ENCODE assay signal across 23 mouse cellular contexts in genomic region chr14:110634147-110634546, GRCm38 (mm10).
DNase-seq lines count a peak whose midpoint lies in the region; ATAC-seq and TF ChIP-seq lines count a peak whose summit lies in the region.
"Had no signal": no experiment of that assay in that cellular context is flagged by ENCODE, and none has a peak within 500 bp of the region (broad histone marks: within the 10 kb centered on the region; RNA-seq: fewer than 3 reads in every experiment).

No protein-coding gene starts in this region.

- no peaks in the 10 kb centered on the region for H3K9me3 ChIP-seq in hindbrain, embryonic 13.5 days
- no peaks in the 10 kb centered on the region for H3K9me3 ChIP-seq in hindbrain, embryonic 11.5 days (ENCODE audit: control insufficient read depth, low read length)
- no peaks in the 10 kb centered on the region for H3K9me3 ChIP-seq in neural tube, embryonic 15.5 days (replicated peaks)
- no peaks in the 10 kb centered on the region for H3K9me3 ChIP-seq in midbrain, embryonic 15.5 days
- H3K9me3 ChIP-seq: embryonic facial prominence, embryonic 10.5 days; heart, embryonic 15.5 days; limb, embryonic 10.5 days; liver, embryonic 15.5 days; lung, embryonic 15.5 days; neural tube, embryonic 13.5 days had no signal

- no peak for TF ChIP-seq CTCF in gastrocnemius, adult 2 months (IDR thresholded peaks at IDR 0.05)

- no peak overlapping the region for H3K4me2 ChIP-seq in hindbrain, embryonic 13.5 days
- H3K4me2 ChIP-seq in hindbrain, embryonic 11.5 days (replicated peaks; ENCODE audit: low read depth, low read length): no peak overlapping the region
- H3K4me2 ChIP-seq in neural tube, embryonic 15.5 days: no peak overlapping the region
- no peak overlapping the region for H3K4me2 ChIP-seq in midbrain, embryonic 15.5 days
- H3K4me2 ChIP-seq: heart, embryonic 15.5 days; liver, embryonic 15.5 days; lung, embryonic 15.5 days; neural tube, embryonic 13.5 days had no signal

- H3K27me3 ChIP-seq in hindbrain, embryonic 13.5 days: no peaks in the 10 kb centered on the region
- H3K27me3 ChIP-seq in hindbrain, embryonic 11.5 days (ENCODE audit: control insufficient read depth, insufficient read depth, low read length): no peaks in the 10 kb centered on the region
- H3K27me3 ChIP-seq in neural tube, embryonic 15.5 days (replicated peaks): no peaks in the 10 kb centered on the region
- H3K27me3 ChIP-seq in midbrain, embryonic 15.5 days (replicated peaks): no peaks in the 10 kb centered on the region
- H3K27me3 ChIP-seq: heart, embryonic 15.5 days; liver, embryonic 15.5 days; lung, embryonic 15.5 days; neural tube, embryonic 13.5 days had no signal

- DNase-seq in hindbrain, embryonic 11.5 days (ENCODE audit: low spot score): no peak
- no peak for DNase-seq in neural tube, embryonic 10.5 days (ENCODE audit: extremely low spot score, low spot score)
- DNase-seq in layer of hippocampus, adult 18-20 months (ENCODE audit: low spot score in 2 of 2): no peak
- DNase-seq in gastrocnemius, adult 2 months: no peak
- DNase-seq: adrenal gland, postnatal 10 days; cerebellum, adult 9-10 months; heart, postnatal 36 days; kidney, adult 18-20 months; liver; lung, postnatal 4 days; thymus, postnatal 25 days had no signal

- 66% methylated on average over 3 of the region's 3 CpGs for WGBS in hindbrain, embryonic 13.5 days
- WGBS in hindbrain, embryonic 11.5 days: 77% methylated on average over 3 of the region's 3 CpGs
- 73% methylated on average over 3 of the region's 3 CpGs for whole genome bisulfite sequencing in neural tube, embryonic 15.5 days
- WGBS in midbrain, embryonic 15.5 days: 61% methylated on average over 3 of the region's 3 CpGs

- no peak overlapping the region for H3K27ac ChIP-seq in hindbrain, embryonic 13.5 days
- no peak overlapping the region for H3K27ac ChIP-seq in hindbrain, embryonic 11.5 days (ENCODE audit: low read depth, low read length)
- no peak overlapping the region for H3K27ac ChIP-seq in neural tube, embryonic 15.5 days (replicated peaks)
- 0 out of 2 replicates have a peak overlapping the region, but pooled peaks have one; percentile 42 for H3K27ac ChIP-seq in midbrain, embryonic 15.5 days
- H3K27ac ChIP-seq in gastrocnemius, adult 2 months: no peak overlapping the region
- H3K27ac ChIP-seq: embryonic facial prominence, embryonic 10.5 days; heart, embryonic 15.5 days; kidney, postnatal 0 days; limb, embryonic 10.5 days; liver, embryonic 15.5 days; lung, embryonic 15.5 days; neural tube, embryonic 13.5 days had no signal

- intact Hi-C loops in gastrocnemius, adult 2 months (cut with DNase I): no loop called here

- no peaks in the 10 kb centered on the region for H3K36me3 ChIP-seq in hindbrain, embryonic 13.5 days
- H3K36me3 ChIP-seq in hindbrain, embryonic 11.5 days (ENCODE audit: control insufficient read depth, insufficient read depth, low read length): no peaks in the 10 kb centered on the region
- no peaks in the 10 kb centered on the region for H3K36me3 ChIP-seq in neural tube, embryonic 15.5 days
- no peaks in the 10 kb centered on the region for H3K36me3 ChIP-seq in midbrain, embryonic 15.5 days (replicated peaks)
- H3K36me3 ChIP-seq: embryonic facial prominence, embryonic 10.5 days; heart, embryonic 15.5 days; limb, embryonic 10.5 days; liver, embryonic 15.5 days; lung, embryonic 15.5 days; neural tube, embryonic 13.5 days had no signal

- H3K9ac ChIP-seq in hindbrain, embryonic 13.5 days: no peak overlapping the region
- H3K9ac ChIP-seq in hindbrain, embryonic 11.5 days (ENCODE audit: low read depth, low read length): no peak overlapping the region
- H3K9ac ChIP-seq in neural tube, embryonic 15.5 days (replicated peaks): no peak overlapping the region
- H3K9ac ChIP-seq in midbrain, embryonic 15.5 days: no peak overlapping the region
- H3K9ac ChIP-seq: heart, embryonic 15.5 days; liver, embryonic 15.5 days; lung, embryonic 15.5 days; neural tube, embryonic 13.5 days had no signal

- H3K4me3 ChIP-seq in hindbrain, embryonic 13.5 days: no peak overlapping the region
- H3K4me3 ChIP-seq in hindbrain, embryonic 11.5 days (ENCODE audit: low read depth, low read length): no peak overlapping the region
- no peak overlapping the region for H3K4me3 ChIP-seq in neural tube, embryonic 15.5 days (replicated peaks)
- no peak overlapping the region for H3K4me3 ChIP-seq in midbrain, embryonic 15.5 days
- H3K4me3 ChIP-seq in gastrocnemius, adult 2 months: no peak overlapping the region
- H3K4me3 ChIP-seq: embryonic facial prominence, embryonic 10.5 days; heart, embryonic 15.5 days; limb, embryonic 10.5 days; liver, embryonic 15.5 days; lung, embryonic 15.5 days; neural tube, embryonic 13.5 days had no signal

- no peaks in the 10 kb centered on the region for H3K4me1 ChIP-seq in hindbrain, embryonic 13.5 days (replicated peaks)
- H3K4me1 ChIP-seq in hindbrain, embryonic 11.5 days (replicated peaks; ENCODE audit: control insufficient read depth, insufficient read depth, low read length): no peaks in the 10 kb centered on the region
- H3K4me1 ChIP-seq in neural tube, embryonic 15.5 days: 0 out of 2 replicates have a peak, but pooled peaks cover 2% of the 10 kb centered on the region
- H3K4me1 ChIP-seq in midbrain, embryonic 15.5 days: no peaks in the 10 kb centered on the region
- H3K4me1 ChIP-seq: embryonic facial prominence, embryonic 10.5 days; heart, embryonic 15.5 days; limb, embryonic 10.5 days; liver, embryonic 15.5 days; lung, embryonic 15.5 days; neural tube, embryonic 13.5 days had no signal

- peak; percentile 57; the same call in 1 of the 2 replicates for ATAC-seq in hindbrain, embryonic 13.5 days (ENCODE audit: low FRiP score)
- no peak for ATAC-seq in hindbrain, embryonic 11.5 days (ENCODE audit: low FRiP score)
- peak; percentile 68; the same call in 1 of the 2 replicates for ATAC-seq in neural tube, embryonic 15.5 days (ENCODE audit: low FRiP score)
- ATAC-seq in midbrain, embryonic 15.5 days (replicated peaks): peak; percentile 98
- ATAC-seq: activated CD4-positive, CD25-positive, alpha-beta regulatory T cell, adult 4 months; inflammation-experienced regulatory T-cells, adult 6 months had no signal
